Mouse (Mus musculus): ENCODE measurements around the gene Ammecr1. TPM values are rescaled to one million over a fixed set of nuclear protein-coding genes. Genes with fewer than 3 reads are reported as not detected.

The Ammecr1 gene
- polyA plus RNA-seq, 1 experiment: 2.0 TPM

DNA sequence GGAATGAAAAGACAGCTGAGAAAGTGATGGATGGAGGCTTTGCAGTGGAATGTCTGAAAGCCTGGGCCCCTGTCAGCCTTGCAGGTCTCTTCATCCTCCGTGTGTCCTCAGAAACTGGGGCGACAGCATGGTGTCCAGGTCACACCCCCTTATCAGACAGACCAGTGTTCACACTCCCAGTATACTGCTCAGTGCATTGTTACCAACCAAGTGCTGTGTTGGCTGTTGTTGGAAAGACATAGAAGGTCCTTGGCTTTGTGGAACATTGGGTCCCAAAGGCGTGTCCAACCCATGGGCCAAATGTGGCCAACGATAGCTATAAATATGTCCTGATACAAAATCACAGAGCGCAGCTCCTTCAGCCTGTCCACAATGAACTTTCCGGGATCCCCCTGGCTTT, 136.0 kb downstream of the Ammecr1 start:
- no peak for DNase-seq (ENCODE audit: extremely low spot score in 1 of 2, low spot score in 1 of 2)

GRCm38 (mm10) chrX:142829866-142830470, 136.6 kb downstream of the Ammecr1 start:
- DNase-seq (ENCODE audit: extremely low spot score in 1 of 2, low spot score in 1 of 2): no peak

DNA sequence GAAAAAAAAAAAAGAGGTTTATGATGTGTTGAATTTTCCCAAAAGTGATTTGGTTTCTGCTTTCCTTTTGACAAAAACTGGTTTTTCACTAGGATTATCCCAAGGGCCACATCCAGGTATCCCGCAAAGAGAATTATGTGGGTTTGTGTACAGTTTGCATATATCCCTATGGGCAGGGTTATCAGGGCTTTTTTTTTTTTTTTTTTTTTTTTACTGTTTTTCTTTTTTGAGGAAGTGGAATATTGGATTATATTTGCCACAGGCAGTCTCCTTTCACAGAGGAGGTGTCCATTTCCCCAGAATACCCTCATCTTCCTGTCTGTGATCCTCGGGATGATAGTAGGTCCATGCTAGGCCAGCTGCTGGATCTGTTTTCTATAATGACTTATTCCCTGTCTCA, 137.3 kb downstream of the Ammecr1 start:
- no peak for DNase-seq (ENCODE audit: extremely low spot score in 1 of 2, low spot score in 1 of 2)

DNA sequence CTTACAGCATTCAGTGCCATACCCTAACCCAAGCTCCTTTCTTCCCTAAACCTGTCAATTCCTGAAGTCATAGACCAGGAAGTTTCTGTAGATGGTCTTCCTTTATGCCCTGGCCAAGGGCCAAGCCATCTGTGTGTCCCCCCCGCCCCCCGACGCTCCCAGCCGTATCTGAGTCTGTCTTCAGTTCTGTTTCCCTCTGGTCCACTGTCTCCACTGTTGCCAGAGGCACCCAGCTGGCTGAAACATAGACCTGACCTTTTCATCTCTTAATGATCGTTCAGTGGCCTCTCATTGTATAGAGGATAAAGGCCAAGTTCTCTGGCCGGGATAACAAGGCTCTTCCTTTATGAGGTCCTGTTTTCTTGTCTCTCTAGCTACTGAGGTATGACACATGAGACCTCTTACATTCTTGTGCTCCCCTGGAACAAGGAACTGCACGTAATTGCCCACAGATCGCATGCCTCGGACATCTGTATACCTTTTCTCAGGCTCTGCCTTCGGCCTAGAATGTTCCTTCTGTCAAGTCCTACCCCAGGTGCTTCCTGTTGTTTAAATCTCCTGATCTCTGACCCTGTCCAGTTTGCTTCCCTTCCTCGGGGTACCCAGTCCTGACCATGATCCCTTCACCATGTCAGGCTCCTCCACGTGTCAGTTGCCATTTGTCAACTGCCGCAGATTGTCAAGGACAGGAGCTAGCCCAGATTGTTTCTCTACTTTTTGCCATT, 138.2 kb downstream of the Ammecr1 start:
- DNase-seq (ENCODE audit: extremely low spot score in 1 of 2, low spot score in 1 of 2): no peak

- DNase-seq (ENCODE audit: extremely low spot score in 1 of 2, low spot score in 1 of 2): no peak
These were observed 138.9 kb downstream of the Ammecr1 start for GRCm38 (mm10) chrX:142827644-142828043.

DNA sequence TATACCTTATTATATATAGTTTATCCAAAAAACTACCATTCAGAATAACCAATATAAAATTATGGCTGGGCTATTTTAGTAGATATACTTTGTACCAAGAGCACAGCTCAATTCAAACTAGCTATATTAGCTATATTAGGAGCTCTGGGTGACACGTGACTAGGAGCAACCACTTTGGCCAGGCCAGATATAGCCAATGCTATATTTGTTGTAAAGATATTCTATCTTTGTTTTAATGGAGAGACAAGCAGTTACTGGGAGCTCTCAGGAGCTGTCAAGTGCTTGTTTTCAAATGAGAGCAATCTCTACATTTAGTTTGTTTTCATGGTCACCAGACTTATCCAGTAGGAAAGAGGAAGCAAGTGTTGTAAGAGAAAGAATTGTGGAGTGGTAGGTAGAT, 141.2 kb downstream of the Ammecr1 start:
- no peak for DNase-seq (ENCODE audit: extremely low spot score in 1 of 2, low spot score in 1 of 2)

- peak in 1 of 2 experiments; percentile 46 for DNase-seq (ENCODE audit: extremely low spot score in 1 of 2, low spot score in 1 of 2)
These were observed 144.7 kb downstream of the Ammecr1 start for GRCm38 (mm10) chrX:142821846-142822245.

DNA sequence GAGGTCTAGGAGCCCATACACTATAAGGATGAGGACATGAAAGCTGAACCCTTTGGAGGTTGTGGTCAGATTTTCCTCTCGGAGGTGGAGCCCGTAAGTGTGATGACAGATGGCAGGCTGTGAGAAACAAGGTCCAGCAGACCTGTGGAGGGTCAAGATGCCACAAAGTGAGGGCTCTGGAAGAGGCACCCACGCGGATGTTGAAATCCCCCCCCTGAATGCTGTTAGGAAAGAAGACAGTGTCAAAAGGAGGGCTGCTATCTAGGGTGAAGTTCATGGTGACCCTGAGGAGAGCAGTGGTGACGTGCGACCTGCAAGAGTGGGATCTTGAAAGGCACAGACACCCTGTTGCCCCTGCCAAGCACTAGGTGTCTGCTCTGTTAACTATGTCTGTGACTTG, 145.3 kb downstream of the Ammecr1 start:
- DNase-seq (ENCODE audit: extremely low spot score in 1 of 2, low spot score in 1 of 2): no peak

DNA sequence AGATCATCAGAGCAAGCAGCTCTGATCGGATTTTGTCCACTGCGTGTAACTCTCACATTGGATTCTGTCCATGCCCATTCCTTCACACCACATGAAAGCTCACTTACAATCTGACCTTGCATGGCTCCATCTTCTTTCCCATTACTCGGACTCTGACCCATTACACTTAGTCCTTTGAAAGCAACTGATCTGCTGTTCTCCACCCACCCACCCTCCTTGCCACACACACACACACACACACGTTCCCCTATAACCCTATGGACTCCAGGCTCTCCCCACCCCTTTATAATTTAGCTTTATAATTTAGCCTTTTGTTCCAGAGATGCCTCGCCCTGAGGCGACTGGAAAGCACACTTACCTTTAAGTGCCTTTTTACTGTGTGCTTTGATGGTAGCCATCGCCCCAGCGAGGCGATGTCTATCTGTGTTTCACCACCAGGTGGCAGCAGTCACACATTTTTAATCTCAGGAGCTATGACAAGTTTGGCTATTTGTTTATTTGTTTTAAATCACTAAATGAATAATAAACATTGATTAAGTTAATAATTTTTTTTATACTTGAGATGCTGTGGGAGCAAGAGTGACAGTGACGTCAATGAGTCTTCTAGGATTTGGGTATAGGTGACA, 148.4 kb downstream of the Ammecr1 start:
- peak in 1 of 2 experiments; percentile 61 for DNase-seq (ENCODE audit: extremely low spot score in 1 of 2, low spot score in 1 of 2)

DNA sequence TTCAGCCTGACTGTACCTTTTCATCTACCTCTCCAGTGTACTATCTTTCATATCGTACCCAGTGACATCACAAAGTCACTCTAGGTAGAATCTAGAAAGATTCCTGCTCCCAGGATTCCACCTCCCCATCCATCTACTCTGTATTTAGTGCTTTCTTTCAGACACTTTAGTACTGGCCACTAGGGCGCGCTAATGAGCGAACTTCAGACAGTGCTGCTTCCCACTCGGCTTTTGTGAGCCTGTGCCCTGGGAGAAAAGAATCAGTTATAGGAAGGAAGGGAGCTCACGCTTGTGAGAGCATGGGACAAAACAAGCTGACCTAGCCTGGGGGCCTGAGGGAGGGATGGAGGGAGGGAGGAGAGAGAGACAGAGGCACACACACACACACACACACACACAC, 153.4 kb downstream of the Ammecr1 start:
- DNase-seq (ENCODE audit: extremely low spot score in 1 of 2, low spot score in 1 of 2): peak in 1 of 2 experiments; percentile 72

- peak in 1 of 2 experiments; percentile 87 for DNase-seq (ENCODE audit: extremely low spot score in 1 of 2, low spot score in 1 of 2)
These were observed 158.1 kb downstream of the Ammecr1 start for GRCm38 (mm10) chrX:142808411-142808810.

- DNase-seq (ENCODE audit: extremely low spot score in 1 of 2, low spot score in 1 of 2): peak in 1 of 2 experiments; percentile 14
These were observed 159.9 kb downstream of the Ammecr1 start for GRCm38 (mm10) chrX:142806620-142807061.

- no peak for DNase-seq (ENCODE audit: extremely low spot score in 1 of 2, low spot score in 1 of 2)
These were observed 160.4 kb downstream of the Ammecr1 start for GRCm38 (mm10) chrX:142806126-142806525.

GRCm38 (mm10) chrX:142804596-142804995, 161.9 kb downstream of the Ammecr1 start:
- peak in 1 of 2 experiments; percentile 46 for DNase-seq (ENCODE audit: extremely low spot score in 1 of 2, low spot score in 1 of 2)

Other genes starting within 250 kb of the Ammecr1 start
- 0.76 and 1.1 TPM in 2 replicates for gene Rtl9, start 132.9 kb upstream of the Ammecr1 start, polyA plus RNA-seq (2012; rRNA removed)